Mouse (Mus musculus): ENCODE data around the gene Copb1. TPM values are rescaled to one million over a fixed set of nuclear protein-coding genes. Genes with fewer than 3 reads are reported as not detected.
A peak's percentile ranks its signal among the peaks of the same experiment; 100 is the strongest.

Copb1 gene
- polyA plus RNA-seq, 1 experiment from 2014 or later, result 105 TPM

DNA sequence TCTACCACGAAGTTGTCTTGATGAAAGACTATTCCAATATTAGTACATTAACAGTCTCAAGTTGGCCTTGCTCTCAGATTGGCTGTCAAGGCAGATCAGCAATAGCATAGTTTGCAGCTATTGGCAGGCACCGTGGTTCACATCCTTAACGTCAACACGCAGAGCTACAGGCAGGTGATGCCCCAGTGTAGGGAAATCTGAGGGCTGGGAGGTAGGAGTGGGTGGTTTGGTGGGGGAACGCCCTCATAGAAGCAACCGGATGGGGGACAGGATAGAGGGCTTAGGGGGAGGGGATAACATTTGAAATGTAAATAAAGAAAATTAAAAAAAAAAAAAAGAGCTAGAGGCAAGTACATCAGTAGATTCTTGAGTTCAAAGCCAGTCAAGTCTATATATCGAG lies 20.5 kb downstream of the Copb1 start:
- Histone ChIP-seq H3K27me3 (replicated peaks; ENCODE audit: control insufficient read depth, insufficient read depth, low read length) (no peaks in the 10 kb centered on the region), H3K27ac (ENCODE audit: low read depth, low read length) (no peak overlapping the region), H3K4me1 (ENCODE audit: control insufficient read depth, insufficient read depth, low read length) (no peaks in the 10 kb centered on the region), H3K4me3 (ENCODE audit: low read depth, low read length) (no peak overlapping the region), H3K4me2 (ENCODE audit: low read length) (no peak overlapping the region), H3K9me3 (replicated peaks; ENCODE audit: control insufficient read depth, low read length) (no peaks in the 10 kb centered on the region), H3K9ac (ENCODE audit: low read length) (no peak overlapping the region), H3K36me3 (ENCODE audit: control insufficient read depth, insufficient read depth, low read length) (peaks cover 73% of the 10 kb centered on the region)
- WGBS, result 73% methylated on average over 7 of the region's 7 CpGs
- no peak for ATAC-seq
- no peak for DNase-seq (ENCODE audit: low spot score)

- WGBS, result 91% methylated on average over 7 of the region's 7 CpGs
- Histone ChIP-seq H3K36me3 (ENCODE audit: control insufficient read depth, insufficient read depth, low read length) (peaks cover 73% of the 10 kb centered on the region), H3K27me3 (replicated peaks; ENCODE audit: control insufficient read depth, insufficient read depth, low read length) (no peaks in the 10 kb centered on the region), H3K4me1 (ENCODE audit: control insufficient read depth, insufficient read depth, low read length) (no peaks in the 10 kb centered on the region), H3K9ac (ENCODE audit: low read length) (no peak overlapping the region), H3K4me2 (ENCODE audit: low read length) (no peak overlapping the region), H3K9me3 (replicated peaks; ENCODE audit: control insufficient read depth, low read length) (no peaks in the 10 kb centered on the region), H3K27ac (ENCODE audit: low read depth, low read length) (no peak overlapping the region), H3K4me3 (ENCODE audit: low read depth, low read length) (no peak overlapping the region)
- no peak for DNase-seq (ENCODE audit: low spot score)
- ATAC-seq, result no peak
Observed at GRCm38 (mm10) chr7:114232982-114233381, 21.5 kb downstream of the Copb1 start.

GRCm38 (mm10) chr7:114231857-114232256 lies 22.7 kb downstream of the Copb1 start:
- H3K4me3 ChIP-seq (ENCODE audit: low read depth, low read length), result no peak overlapping the region
- no peaks in the 10 kb centered on the region for H3K9me3 ChIP-seq (replicated peaks; ENCODE audit: control insufficient read depth, low read length)
- peaks cover 73% of the 10 kb centered on the region for H3K36me3 ChIP-seq (ENCODE audit: control insufficient read depth, insufficient read depth, low read length)
- no peaks in the 10 kb centered on the region for H3K27me3 ChIP-seq (replicated peaks; ENCODE audit: control insufficient read depth, insufficient read depth, low read length)
- H3K4me1 ChIP-seq (ENCODE audit: control insufficient read depth, insufficient read depth, low read length), result no peaks in the 10 kb centered on the region
- no peak overlapping the region for H3K27ac ChIP-seq (ENCODE audit: low read depth, low read length)
- H3K4me2 ChIP-seq (ENCODE audit: low read length), result no peak overlapping the region
- 94% methylated on average over 3 of the region's 3 CpGs for WGBS
- DNase-seq (ENCODE audit: low spot score) (no peak), ATAC-seq (no peak)
- H3K9ac ChIP-seq (ENCODE audit: low read length), result no peak overlapping the region

- WGBS, result 93% methylated on average over 1 of the region's 1 CpGs
Observed at GRCm38 (mm10) chr7:114226521-114226920, 28.0 kb downstream of the Copb1 start.

GRCm38 (mm10) chr7:114220433-114220832 lies 34.1 kb downstream of the Copb1 start:
- ATAC-seq (no peak), DNase-seq (ENCODE audit: low spot score) (no peak)
- Histone ChIP-seq H3K36me3 (ENCODE audit: control insufficient read depth, insufficient read depth, low read length) (peaks cover 50% of the 10 kb centered on the region), H3K4me2 (ENCODE audit: low read length) (no peak overlapping the region), H3K27me3 (replicated peaks; ENCODE audit: control insufficient read depth, insufficient read depth, low read length) (no peaks in the 10 kb centered on the region), H3K9ac (ENCODE audit: low read length) (no peak overlapping the region), H3K27ac (ENCODE audit: low read depth, low read length) (no peak overlapping the region), H3K4me1 (ENCODE audit: control insufficient read depth, insufficient read depth, low read length) (no peaks in the 10 kb centered on the region), H3K9me3 (replicated peaks; ENCODE audit: control insufficient read depth, low read length) (no peaks in the 10 kb centered on the region), H3K4me3 (ENCODE audit: low read depth, low read length) (no peak overlapping the region)
- 98% methylated on average over 4 of the region's 4 CpGs for WGBS

More at GRCm38 (mm10) chr7:114226521-114226920, 28.0 kb downstream of the Copb1 start:
- DNase-seq (ENCODE audit: low spot score) (no peak), ATAC-seq (no peak)
- Histone ChIP-seq H3K36me3 (ENCODE audit: control insufficient read depth, insufficient read depth, low read length) (peaks cover 61% of the 10 kb centered on the region), H3K27me3 (replicated peaks; ENCODE audit: control insufficient read depth, insufficient read depth, low read length) (no peaks in the 10 kb centered on the region), H3K4me2 (ENCODE audit: low read length) (no peak overlapping the region), H3K4me1 (ENCODE audit: control insufficient read depth, insufficient read depth, low read length) (no peaks in the 10 kb centered on the region), H3K9me3 (replicated peaks; ENCODE audit: control insufficient read depth, low read length) (no peaks in the 10 kb centered on the region), H3K27ac (ENCODE audit: low read depth, low read length) (no peak overlapping the region), H3K4me3 (ENCODE audit: low read depth, low read length) (no peak overlapping the region), H3K9ac (ENCODE audit: low read length) (no peak overlapping the region)

DNA sequence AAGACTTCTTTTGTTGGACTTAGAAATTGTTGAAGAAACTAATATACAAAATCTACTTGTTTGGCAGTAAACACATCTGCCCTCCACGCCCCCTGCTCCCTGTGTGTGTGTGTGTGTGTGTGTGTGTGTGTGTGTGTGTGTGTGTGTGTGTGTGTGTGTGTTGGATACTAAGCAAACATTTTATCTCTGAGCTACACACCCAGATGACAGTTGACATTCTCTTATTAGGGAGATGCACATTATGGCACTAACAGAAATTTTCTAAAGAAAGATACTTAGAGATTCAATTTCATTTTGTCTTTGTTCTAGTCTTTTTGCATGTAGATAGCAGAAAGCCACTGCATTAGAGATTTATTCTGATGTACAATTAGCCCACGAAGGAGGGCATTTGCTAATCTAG lies 37.6 kb downstream of the Copb1 start:
- no peaks in the 10 kb centered on the region for H3K9me3 ChIP-seq (replicated peaks; ENCODE audit: control insufficient read depth, low read length)
- no peak overlapping the region for H3K4me3 ChIP-seq (ENCODE audit: low read depth, low read length)
- DNase-seq (ENCODE audit: low spot score), result no peak
- ATAC-seq, result no peak
- H3K27ac ChIP-seq (ENCODE audit: low read depth, low read length), result no peak overlapping the region
- 90% methylated on average over 2 of the region's 2 CpGs for WGBS
- H3K9ac ChIP-seq (ENCODE audit: low read length), result no peak overlapping the region
- no peaks in the 10 kb centered on the region for H3K27me3 ChIP-seq (replicated peaks; ENCODE audit: control insufficient read depth, insufficient read depth, low read length)
- H3K4me1 ChIP-seq (ENCODE audit: control insufficient read depth, insufficient read depth, low read length), result no peaks in the 10 kb centered on the region
- no peak overlapping the region for H3K4me2 ChIP-seq (ENCODE audit: low read length)
- H3K36me3 ChIP-seq (ENCODE audit: control insufficient read depth, insufficient read depth, low read length), result peaks cover 55% of the 10 kb centered on the region

DNA sequence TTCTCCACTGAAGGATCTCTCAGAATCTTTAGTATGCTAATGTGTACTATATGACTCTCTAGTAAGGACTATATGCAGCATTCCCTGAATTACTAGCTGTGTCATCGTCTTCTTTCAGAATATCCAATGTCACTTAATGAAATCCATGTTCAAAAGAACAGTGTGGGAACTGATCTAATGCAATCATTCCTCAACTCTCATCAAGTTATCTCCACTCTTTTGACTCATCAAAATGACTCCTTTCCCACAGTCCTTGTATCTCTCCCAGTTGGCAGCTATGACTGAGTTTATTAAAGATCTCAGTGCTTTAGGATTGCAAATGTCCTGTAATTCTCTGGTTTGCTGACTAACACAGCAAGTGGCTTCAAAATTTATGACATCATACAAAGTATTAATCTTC lies 40.1 kb downstream of the Copb1 start:
- Histone ChIP-seq H3K4me2 (ENCODE audit: low read length) (no peak overlapping the region), H3K4me3 (ENCODE audit: low read depth, low read length) (no peak overlapping the region), H3K27me3 (replicated peaks; ENCODE audit: control insufficient read depth, insufficient read depth, low read length) (no peaks in the 10 kb centered on the region), H3K9ac (ENCODE audit: low read length) (no peak overlapping the region), H3K9me3 (replicated peaks; ENCODE audit: control insufficient read depth, low read length) (no peaks in the 10 kb centered on the region), H3K36me3 (ENCODE audit: control insufficient read depth, insufficient read depth, low read length) (peaks cover 35% of the 10 kb centered on the region), H3K27ac (ENCODE audit: low read depth, low read length) (no peak overlapping the region), H3K4me1 (ENCODE audit: control insufficient read depth, insufficient read depth, low read length) (no peaks in the 10 kb centered on the region)
- 91% methylated on average over 1 of the region's 1 CpGs for WGBS
- no peak for DNase-seq (ENCODE audit: low spot score)
- ATAC-seq, result no peak

DNA sequence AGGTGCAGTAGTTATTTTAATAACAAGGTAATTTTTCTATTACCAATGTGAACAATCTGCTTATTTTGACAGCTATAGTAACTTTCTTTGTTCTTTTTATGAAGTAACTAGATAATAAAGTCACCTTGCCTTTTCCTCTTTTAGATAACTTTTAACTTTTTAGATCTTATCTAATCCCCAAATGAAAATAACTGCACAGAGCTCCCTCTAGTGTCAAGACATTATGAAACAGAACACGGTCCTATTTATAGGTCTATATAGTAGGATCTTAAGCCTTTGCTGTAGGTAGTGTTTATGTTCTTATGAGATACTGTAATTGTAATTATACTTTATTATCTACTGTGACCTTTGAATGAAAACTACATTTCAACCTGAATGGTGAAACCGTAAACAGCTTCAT lies 41.0 kb downstream of the Copb1 start:
- H3K27ac ChIP-seq (ENCODE audit: low read depth, low read length), result no peak overlapping the region

DNA sequence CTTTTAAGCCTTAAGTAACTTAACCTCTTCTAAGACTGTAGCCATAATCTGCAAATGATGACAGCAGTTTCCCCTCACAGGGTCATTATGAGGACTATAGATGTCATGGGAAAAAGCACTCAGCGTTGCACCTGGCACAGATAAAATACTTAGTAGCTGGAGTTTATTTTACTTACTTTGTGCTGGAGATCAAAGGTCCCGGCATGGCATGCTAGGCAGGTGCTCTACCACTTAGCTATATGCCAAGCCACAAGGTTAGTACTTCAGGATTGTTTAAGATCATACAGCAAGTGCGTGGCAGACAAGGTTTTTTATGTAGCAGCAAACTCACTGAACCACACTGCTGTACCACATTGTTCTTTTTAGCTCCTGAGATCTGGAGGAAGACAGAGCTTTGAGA lies 43.9 kb downstream of the Copb1 start:
- Histone ChIP-seq H3K4me1 (ENCODE audit: control insufficient read depth, insufficient read depth, low read length) (no peaks in the 10 kb centered on the region), H3K4me3 (ENCODE audit: low read depth, low read length) (no peak overlapping the region), H3K36me3 (ENCODE audit: control insufficient read depth, insufficient read depth, low read length) (peaks cover 17% of the 10 kb centered on the region), H3K27me3 (replicated peaks; ENCODE audit: control insufficient read depth, insufficient read depth, low read length) (no peaks in the 10 kb centered on the region), H3K27ac (ENCODE audit: low read depth, low read length) (no peak overlapping the region), H3K4me2 (ENCODE audit: low read length) (no peak overlapping the region), H3K9me3 (replicated peaks; ENCODE audit: control insufficient read depth, low read length) (no peaks in the 10 kb centered on the region), H3K9ac (ENCODE audit: low read length) (no peak overlapping the region)
- ATAC-seq (no peak), DNase-seq (ENCODE audit: low spot score) (no peak)
- WGBS, result 96% methylated on average over 3 of the region's 3 CpGs

More for the DNA sequence above, 41.0 kb downstream of the Copb1 start:
- DNase-seq (ENCODE audit: low spot score) (peak; percentile 86), ATAC-seq (no peak)
- no peaks in the 10 kb centered on the region for H3K27me3 ChIP-seq (replicated peaks; ENCODE audit: control insufficient read depth, insufficient read depth, low read length)
- no peak overlapping the region for H3K4me3 ChIP-seq (ENCODE audit: low read depth, low read length)
- no peak overlapping the region for H3K4me2 ChIP-seq (ENCODE audit: low read length)
- no peaks in the 10 kb centered on the region for H3K4me1 ChIP-seq (ENCODE audit: control insufficient read depth, insufficient read depth, low read length)
- no peaks in the 10 kb centered on the region for H3K9me3 ChIP-seq (replicated peaks; ENCODE audit: control insufficient read depth, low read length)
- 68% methylated on average over 2 of the region's 2 CpGs for WGBS
- H3K36me3 ChIP-seq (ENCODE audit: control insufficient read depth, insufficient read depth, low read length), result peaks cover 33% of the 10 kb centered on the region
- no peak overlapping the region for H3K9ac ChIP-seq (ENCODE audit: low read length)

Measured in forebrain, embryonic 14.5 days (tissue).